Mouse (Mus musculus) liver, embryonic 14 days (tissue): ENCODE measurements around the gene Src. TPM values are rescaled to one million over a fixed set of nuclear protein-coding genes. Genes with fewer than 3 reads are reported as not detected.

Source experiments
- polyA plus RNA-seq: library from polyadenylated mRNA; depleted of rRNA; stranded (reverse); fragments of >200 nt; gene quantifications from 2 replicates; pipeline ENCODE4 v1.2.3, GENCODE M21; 2012; rRNA removed

Gene Src
- polyA plus RNA-seq: 2.2 and 3.2 TPM in 2 replicates

GRCm38 (mm10) chr2:157418206-157418605 is at the start of gene Src:
TSS of gene Src (plus strand) at chr2:157418444.

Other genes with a start within 250 kb of the Src start
- 14.6 and 17.6 TPM in 2 replicates for gene Rbl1, start 213.9 kb upstream of the Src start, polyA plus RNA-seq
- gene Rpn2, start 139.4 kb upstream of the Src start, polyA plus RNA-seq: 90.0 and 107 TPM in 2 replicates
- 0.08 and 0.12 TPM in 2 replicates for gene Mroh8, start 138.9 kb upstream of the Src start, polyA plus RNA-seq
- gene Ghrh, start 70.9 kb upstream of the Src start, polyA plus RNA-seq: 0.09 TPM in 1 of 2 replicates, not detected in the other
- gene Manbal, start 50.9 kb upstream of the Src start, polyA plus RNA-seq: 14.1 and 14.8 TPM in 2 replicates
- gene Nnat, start 141.6 kb downstream of the Src start, polyA plus RNA-seq: 10.4 and 12.2 TPM in 2 replicates
- 6.0 and 6.1 TPM in 2 replicates for gene Blcap, start 152.8 kb downstream of the Src start, polyA plus RNA-seq